Mouse (Mus musculus) right cerebral cortex, postnatal 25 days (tissue): ENCODE data around the gene Iglon5.

Experiments used
- DNase-seq: peaks from one replicate; pipeline ENCODE4 v3.0.0; 2022

Gene Iglon5

GRCm38 (mm10) chr7:43489631-43490125 lies at the start of gene Iglon5:
Gene Iglon5, minus strand, starts transcription at chr7:43490075.
- no peak for DNase-seq

DNA sequence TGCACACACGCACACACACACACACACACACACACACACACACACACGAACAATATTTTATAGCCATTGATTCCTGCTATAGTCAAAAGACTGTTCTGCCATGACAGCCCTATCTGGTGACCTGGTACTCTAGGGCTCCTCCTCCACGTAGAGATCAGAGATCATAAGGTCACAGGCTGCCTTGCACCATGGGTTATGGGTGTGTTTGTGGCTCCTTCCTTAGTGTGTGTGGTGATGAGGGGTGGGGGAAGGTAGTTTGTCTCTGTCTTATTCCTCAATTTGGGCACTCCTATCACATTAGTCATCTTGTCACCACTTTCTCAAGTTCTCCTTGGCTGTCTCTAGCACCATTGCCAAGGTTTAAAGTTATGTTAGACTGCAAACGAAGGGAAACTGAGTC lies 48.6 kb upstream of the Iglon5 start:
- DNase-seq = no peak

DNA sequence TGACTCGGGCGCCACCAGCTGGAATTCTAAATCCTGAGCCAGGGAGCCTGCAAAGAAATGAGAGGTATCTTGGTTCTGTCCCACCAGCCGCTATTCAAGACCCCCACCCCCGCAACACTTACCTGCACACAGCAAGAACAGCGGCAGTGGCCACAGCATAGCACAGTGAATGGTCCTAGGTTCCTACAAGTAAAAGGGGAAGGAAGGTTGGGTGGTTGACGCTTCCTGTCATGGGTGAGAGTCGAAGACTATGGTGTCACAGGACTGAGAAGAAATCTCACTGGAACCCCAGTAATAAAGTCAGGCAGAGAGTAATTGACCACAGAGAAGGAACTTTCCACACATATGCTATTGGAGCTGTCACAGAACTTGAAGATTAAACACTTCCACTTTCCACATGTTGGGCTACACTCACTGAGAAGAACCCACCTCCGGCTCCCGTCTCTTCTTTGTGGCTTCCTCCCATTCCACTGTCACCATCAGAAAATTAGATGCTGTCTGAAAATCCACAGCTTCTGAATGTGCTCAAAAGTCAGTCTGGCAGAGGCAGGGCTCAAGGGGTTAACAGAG lies 43.1 kb upstream of the Iglon5 start:
- no peak for DNase-seq

DNA sequence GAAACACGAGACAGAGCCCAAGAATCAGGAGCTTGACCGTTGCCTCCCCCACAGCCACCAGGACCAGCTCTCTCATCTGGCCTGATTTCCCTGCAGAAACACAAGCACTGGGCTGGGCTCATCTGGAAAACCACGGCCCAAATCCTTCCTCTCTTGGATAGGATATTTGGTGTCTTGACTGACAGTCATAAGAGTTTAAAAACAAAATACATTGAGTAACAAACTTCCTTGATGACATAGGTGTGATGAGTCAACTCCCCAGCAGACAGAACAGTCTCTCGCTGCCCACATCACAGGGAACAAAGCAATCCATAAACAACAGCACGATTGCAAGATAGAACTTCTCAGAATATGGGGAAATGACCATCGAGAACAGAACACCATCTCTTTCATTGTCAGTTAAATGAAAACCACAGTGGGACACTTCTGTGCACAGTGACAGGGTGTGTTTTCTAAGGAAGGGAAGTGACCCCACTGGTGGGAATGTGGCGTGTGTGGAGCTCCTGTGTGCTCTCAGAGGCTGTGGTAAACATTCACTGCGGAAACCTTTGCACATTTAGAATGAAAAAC lies 40.4 kb upstream of the Iglon5 start:
- DNase-seq = no peak

DNA sequence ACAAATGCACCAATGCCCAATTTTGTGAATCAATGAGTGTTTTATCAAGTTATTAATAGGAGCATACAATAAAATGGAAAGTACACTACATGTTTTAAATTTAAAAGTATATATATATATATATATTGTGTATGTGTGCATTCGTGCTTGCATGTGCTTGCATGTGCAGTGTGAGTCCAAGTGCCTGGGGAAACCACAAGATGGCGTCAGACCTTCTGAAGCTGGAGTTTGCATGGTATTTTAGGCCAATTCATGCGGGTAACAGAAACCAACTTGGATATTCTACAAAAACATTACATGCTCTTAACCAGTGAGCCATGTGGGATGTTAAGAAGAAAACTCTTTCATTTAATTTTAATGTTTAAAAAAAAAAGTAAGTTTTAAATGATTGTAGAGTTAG lies 35.4 kb upstream of the Iglon5 start:
- no peak for DNase-seq

DNA sequence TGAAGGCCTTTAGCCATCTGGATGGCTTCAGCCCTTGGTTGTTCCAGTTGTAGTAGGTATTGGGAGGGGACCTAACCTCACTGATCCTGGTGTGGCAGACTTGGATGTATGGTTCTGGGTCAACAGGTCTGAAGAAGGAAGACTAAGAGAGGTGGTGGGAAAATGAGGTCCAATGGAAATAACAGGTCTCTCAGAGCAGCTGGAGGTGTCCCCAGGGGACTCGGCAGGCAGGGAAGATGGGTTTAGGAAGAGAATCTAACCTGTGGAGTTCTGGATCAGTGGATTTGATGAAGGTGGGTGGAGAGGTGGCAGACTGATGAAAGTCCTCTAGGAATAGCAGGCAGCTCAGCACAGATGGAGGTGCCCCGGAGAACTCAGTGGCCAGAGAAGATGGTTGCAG lies 32.9 kb upstream of the Iglon5 start:
- no peak for DNase-seq

DNA sequence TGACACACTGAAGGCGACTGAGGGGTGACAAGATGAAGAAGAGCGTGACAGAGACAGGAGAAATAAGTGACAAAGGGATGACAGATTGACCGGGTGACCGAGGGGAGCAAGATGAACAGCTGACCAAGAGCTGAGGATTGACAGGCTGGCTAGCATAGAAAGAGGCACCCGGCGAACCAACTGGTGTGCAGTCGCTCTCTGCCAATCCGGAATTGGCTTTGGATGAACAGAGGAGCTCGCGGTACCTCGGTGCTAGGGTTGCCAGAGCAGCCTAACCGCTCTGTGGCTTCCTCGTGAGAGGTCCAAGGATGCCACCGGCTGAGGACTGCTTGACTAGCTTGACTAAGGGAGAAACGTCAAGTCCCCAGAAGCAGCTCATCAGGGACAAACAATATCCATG lies 28.5 kb upstream of the Iglon5 start:
- DNase-seq = no peak

- no peak for DNase-seq
Measured at GRCm38 (mm10) chr7:43515076-43515475, 25.2 kb upstream of the Iglon5 start.

GRCm38 (mm10) chr7:43512519-43512918 lies 22.6 kb upstream of the Iglon5 start:
- DNase-seq = no peak

GRCm38 (mm10) chr7:43511707-43512478 lies 22.0 kb upstream of the Iglon5 start:
- DNase-seq = no peak

DNA sequence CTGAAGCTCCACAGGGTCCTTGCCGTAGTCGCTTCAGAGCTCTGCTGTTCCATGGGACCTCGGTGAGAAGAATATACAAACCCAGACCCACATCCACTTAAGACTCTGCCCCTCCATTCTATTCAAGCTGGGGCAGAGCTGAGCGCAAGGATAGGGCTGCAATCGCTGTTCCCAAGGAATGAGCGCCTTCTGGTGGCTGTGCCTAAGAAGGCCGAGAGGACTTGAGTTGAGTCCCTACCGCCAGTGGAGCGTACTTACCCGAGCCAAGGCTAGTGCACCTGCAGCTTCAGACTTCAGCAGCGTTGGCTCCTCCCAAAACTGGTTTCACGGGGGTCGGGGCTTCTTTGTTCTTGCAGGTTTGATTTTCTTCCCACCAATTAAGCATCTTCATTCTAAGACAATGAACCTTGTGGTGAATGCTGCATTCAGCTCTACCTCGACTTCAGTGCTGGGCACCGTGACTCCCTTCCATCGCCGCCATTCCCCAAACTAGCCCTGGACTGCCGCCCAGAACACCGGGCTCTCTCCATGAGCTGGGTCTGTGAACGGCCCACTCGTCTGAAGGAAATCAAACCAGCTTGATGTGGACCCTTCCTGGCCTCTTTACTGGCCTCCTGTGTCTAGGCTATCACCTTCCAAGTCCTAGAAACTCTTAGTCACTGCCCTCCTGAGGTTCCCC lies 5.6 kb upstream of the Iglon5 start:
- DNase-seq = peak; percentile 71

- DNase-seq = no peak
Measured at GRCm38 (mm10) chr7:43490861-43491260, 986 bp upstream of the Iglon5 start.

GRCm38 (mm10) chr7:43490182-43490584 lies 308 bp upstream of the Iglon5 start:
- peak; percentile 79 for DNase-seq

DNA sequence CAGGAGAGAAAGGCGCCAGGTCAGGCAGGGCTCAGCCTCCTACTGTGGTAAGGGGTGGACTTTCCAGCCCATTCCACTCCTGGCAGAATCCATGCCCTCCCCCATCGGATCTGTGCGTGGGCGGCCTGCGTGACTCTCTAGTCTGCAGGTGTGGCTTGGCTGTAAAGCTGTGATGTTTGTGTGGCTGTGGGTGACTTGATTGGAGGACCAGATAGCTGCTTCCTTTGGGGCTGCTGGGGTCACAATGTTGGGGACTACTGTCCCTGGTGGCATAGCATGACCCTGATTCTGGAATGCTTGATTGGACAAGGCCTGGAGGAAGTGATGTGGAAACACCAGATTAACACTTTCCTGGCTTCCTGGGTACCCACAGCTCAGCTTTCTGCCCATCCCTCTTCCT lies 1.2 kb downstream of the Iglon5 start:
- peak; percentile 54 for DNase-seq

GRCm38 (mm10) chr7:43483236-43483635 lies 6.6 kb downstream of the Iglon5 start:
- DNase-seq = no peak

DNA sequence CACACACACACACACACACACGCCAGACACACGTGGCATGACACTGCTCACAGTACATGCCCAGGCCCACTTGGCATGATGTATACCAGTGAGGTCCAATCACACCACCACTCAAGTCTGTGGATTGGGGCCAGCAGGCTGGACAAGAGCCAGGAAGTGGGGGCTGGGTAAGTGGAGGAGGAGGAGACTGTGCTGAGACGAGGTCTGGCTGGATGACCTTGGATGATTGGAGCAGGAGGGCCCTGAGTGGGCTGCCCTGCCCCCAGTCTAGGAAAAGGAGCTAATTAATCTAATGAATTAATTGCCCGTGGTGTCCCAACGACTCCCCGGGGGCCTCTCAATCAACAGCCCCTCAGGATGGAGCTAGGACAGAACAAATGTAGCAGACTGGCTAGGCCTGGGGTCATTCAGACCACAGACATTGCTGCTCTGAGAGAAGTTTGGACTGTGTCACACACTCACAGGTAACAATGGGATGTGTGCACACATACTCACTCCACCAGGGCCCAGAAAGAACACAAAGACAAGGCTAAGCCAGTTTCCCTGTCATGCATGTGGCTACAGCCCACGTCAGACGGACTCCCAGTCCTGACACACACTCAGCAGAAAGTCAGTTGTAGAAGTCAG lies 7.7 kb downstream of the Iglon5 start:
- DNase-seq = no peak

- DNase-seq = peak; percentile 70
Measured at GRCm38 (mm10) chr7:43481191-43481590, 8.7 kb downstream of the Iglon5 start.

DNA sequence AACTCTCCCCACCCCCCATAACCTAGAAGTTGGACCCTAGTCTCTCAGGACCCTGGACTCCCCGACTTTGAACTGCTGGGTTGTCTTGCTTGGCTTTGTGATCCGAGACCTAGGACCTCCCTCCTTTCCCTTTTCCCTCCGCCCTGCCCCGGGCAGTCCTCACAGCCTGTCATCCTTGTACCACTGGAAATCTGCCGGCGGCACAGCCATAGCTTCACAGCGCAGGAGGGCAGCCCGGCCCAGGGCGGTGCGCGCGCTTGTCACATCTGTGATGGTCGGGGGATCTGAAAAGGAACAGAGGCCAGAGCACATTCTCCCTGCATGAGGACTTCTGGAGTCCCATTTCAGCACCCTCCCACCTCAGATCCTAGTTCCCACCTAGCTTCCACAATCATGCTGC lies 13.5 kb downstream of the Iglon5 start:
- DNase-seq = no peak

DNA sequence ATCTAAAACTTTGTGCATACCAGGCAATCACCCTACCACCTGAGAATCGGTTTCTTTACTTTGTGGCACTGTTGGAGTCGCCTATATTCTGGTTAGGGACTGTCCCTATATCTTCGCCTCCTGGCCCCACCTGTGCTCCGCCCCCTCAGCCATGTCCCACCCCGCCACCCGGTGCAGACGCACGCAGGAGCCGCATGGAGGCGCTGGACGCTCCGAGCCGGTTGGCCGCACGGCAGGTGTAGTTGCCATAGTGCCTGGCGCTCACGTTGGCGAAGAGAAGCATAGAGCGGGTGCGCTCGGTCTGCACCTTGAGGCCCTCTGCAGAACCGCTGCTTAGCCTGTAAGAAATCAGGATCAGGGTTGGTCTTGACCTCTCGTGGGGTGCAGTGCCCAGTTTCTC lies 14.2 kb downstream of the Iglon5 start:
- DNase-seq = no peak

DNA sequence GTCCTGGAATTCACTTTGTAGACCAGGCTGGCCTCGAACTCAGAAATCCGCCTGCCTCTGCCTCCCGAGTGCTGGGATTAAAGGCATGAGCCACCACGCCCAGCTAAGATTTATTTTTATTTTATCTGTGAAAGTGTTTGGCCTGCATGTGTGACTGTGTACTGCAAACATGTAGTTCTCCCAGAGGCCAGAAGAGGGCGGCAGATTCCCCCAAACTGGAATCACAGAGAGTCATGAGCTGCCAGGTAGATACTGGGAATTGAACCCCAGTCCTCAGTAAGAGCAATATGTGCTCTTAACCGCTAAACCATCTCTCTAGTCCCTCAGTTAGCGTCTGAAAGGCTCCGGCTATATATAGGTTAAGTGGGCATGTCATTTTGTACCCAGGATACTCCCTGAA lies 19.5 kb downstream of the Iglon5 start:
- no peak for DNase-seq

DNA sequence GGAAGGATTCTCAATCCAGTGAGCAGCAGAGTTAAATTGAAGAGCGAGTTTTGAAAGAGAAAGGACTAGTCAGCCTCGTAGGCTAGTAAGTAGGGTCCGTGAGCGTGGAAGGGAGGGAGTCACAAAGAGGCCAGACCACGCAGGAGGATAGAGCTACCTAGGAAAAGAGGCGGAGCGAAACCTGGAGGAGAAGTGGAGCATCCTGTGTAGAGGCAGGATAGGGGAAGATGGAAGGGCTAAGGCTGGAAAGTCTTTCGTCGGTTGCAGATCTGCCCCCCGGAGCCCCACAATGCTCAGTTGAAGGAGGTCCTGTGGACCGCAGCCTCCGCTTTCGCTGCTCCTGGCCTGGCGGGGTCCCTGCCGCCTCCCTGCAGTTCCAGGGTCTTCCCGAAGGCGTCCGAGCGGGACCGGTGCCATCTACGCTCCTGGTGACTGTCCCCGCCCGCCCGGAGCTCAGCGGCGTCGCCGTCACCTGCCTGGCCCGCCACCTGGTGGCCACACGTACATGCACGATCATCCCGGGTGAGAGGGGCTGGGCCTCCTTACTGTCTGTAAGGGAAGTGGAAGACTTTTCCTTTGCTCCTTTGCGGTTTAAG lies 23.7 kb downstream of the Iglon5 start:
- peak; percentile 80 for DNase-seq

DNA sequence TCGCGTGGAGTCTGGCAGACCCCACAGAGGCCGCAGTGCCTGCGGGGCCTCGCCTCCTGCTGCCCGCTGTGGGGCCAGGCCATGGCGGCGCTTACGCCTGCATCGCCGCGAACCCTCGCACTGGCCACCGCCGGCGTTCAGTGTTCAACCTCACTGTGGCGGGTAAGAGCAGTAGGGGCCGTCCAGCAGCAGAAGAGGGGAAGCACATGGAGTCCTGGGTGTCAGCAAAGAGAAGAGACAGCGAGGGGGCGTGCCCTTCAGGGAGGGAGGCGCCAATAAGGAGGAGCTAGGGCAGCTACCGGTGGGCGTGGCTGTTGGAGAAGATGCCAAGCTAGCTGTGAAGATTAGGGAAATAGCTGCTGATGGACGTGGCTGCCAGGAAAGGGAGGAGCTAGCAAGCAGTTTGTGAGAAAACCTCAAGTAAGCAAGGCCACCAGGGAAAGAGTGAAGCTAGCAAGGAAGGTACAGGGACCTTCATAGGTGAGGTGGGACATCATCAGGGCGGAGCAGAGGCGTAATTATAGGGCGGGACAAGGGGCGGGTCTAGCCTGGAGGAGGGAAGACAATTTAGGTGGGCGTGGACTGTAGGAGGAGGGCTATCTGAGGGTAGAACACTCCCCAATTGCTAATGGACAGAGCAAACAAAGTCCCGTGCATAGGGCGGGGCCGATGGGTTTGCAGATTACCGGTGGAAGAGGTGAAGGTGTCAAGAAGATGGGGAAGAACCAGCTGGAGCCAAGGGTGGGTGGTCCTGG lies 24.4 kb downstream of the Iglon5 start:
- peak; percentile 73 for DNase-seq
